Mouse (Mus musculus) CH12.LX (cell line): ENCODE data around the gene Cfap20.
A peak's percentile ranks its signal among the peaks of the same experiment; 100 is the strongest.

Experiments
- CHD2 ChIP-seq: IDR thresholded peaks from 2 replicates; pipeline ENCODE4 v1.6.1; 2011; ENCODE audit warnings: low read length, improper control_type of control experiment
- CTCF ChIP-seq, 2 experiments: IDR thresholded peaks in 1 of 2; conservative IDR thresholded peaks in 1 of 2; 2 replicates each; pipeline ENCODE4 v1.5.1; 2011 to 2012; ENCODE audit warnings: low read depth in 2 of 2, low read length in 2 of 2, improper control_type of control experiment in 1 of 2, inconsistent platforms in 1 of 2, mild to moderate bottlenecking in 1 of 2, moderate library complexity in 1 of 2
- EP300 ChIP-seq: IDR thresholded peaks from 2 replicates; pipeline ENCODE4 v1.6.1; 2011; ENCODE audit warnings: low read length, improper control_type of control experiment
- JUN ChIP-seq: IDR thresholded peaks from 2 replicates; pipeline ENCODE4 v1.6.1; 2011; ENCODE audit warnings: low read depth, mild to moderate bottlenecking, low read length, improper control_type of control experiment, moderate library complexity; ENCODE audit not compliant: insufficient read depth
- MAX ChIP-seq: IDR thresholded peaks from 2 replicates; pipeline ENCODE4 v1.6.1; 2011; ENCODE audit warnings: low read length, improper control_type of control experiment
- MXI1 ChIP-seq: IDR thresholded peaks from 2 replicates; pipeline ENCODE4 v1.6.1; 2011; ENCODE audit warnings: mild to moderate bottlenecking, low read depth, low read length, improper control_type of control experiment
- MYC ChIP-seq: IDR thresholded peaks from 2 replicates; pipeline ENCODE4 v1.6.1; 2011; ENCODE audit warnings: low read depth, mild to moderate bottlenecking, improper control_type of control experiment, low read length
- NELFE ChIP-seq: IDR thresholded peaks from 2 replicates; pipeline ENCODE4 v1.6.1; 2011; ENCODE audit warnings: low read depth, low read length, improper control_type of control experiment
- POLR2AphosphoS2 ChIP-seq: IDR thresholded peaks from 2 replicates; pipeline ENCODE4 v1.6.1; 2011; ENCODE audit warnings: low read depth, low read length, improper control_type of control experiment
- TBP ChIP-seq: conservative IDR thresholded peaks from 2 replicates; pipeline ENCODE4 v1.6.1; 2011; ENCODE audit warnings: low read depth, low read length, improper control_type of control experiment
- USF1 ChIP-seq: IDR thresholded peaks from 2 replicates; pipeline ENCODE4 v1.6.1; 2014; ENCODE audit warnings: low read depth, mild to moderate bottlenecking, inconsistent platforms, low read length, improper control_type of control experiment

DNA sequence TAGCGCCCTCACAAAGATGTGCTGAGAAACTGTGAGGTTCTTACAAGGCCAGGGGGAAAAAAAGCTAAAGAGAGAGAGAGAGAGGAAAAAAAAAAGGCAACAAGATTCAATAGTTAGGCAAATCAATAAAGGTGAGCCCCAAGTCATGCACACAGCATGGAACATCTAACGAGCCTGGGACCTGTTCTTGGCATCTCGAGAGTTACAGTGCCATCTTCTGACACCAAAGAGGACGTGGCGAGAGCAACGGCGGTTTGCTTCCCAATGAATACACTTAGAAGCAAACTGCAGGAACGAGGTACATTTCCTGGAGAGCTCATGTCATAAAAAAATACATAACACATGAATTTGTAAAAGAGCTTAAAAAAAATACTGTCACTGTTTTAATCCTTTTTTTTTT is 17.8 kb upstream of the Cfap20 start:
- no peak for TF ChIP-seq EP300
- no peak for TF ChIP-seq TBP
- TF ChIP-seq CHD2 = no peak
- peak in 1 of 2 experiments; percentile 15; a peak in 2 of 4 replicates for TF ChIP-seq CTCF (conservative IDR thresholded peaks at IDR 0.05 in 1 of 2, IDR thresholded peaks at IDR 0.05 in 1 of 2; ENCODE audit: low read depth in 2 of 2, low read length in 2 of 2)
- no peak for TF ChIP-seq MYC
- no peak for TF ChIP-seq MXI1
- TF ChIP-seq POLR2AphosphoS2 = no peak
- no peak for TF ChIP-seq JUN
- TF ChIP-seq MAX = no peak
- TF ChIP-seq USF1 = no peak
- no peak for TF ChIP-seq NELFE
